Mouse (Mus musculus): ENCODE results near the gene Rhbdl2.

Rhbdl2 gene

GRCm38 (mm10) chr4:123814030-123814501 lies 26.4 kb downstream of the Rhbdl2 start:
- DNase-seq (ENCODE audit: low read depth), result no peak

DNA sequence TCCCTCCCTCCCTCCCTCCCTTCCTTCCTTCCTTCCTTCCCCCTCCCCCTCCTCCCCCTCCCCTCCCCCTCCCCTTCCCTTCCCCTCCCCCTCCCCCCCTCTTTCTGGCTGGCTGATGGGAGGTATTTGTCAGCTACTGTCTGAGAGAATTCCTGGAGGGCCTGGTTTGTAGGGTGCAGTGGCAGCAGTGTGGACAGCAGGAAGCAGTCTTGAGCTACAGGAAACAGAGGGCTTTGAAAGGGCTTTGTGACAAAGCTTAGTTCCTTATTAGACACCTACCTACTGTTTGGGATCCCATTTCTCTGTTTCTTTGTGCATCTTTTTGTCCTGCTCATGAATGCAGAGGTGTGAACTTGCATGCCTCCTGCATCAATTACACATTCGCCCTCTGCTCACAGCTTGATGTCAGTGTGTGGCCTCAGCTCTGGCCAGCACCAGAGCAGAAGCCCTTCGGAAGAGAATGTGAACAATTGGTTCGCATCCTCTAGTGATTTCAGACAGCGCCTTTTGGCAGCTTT lies 31.5 kb downstream of the Rhbdl2 start:
- DNase-seq (ENCODE audit: low read depth), result no peak

GRCm38 (mm10) chr4:123842126-123842525 lies 54.5 kb downstream of the Rhbdl2 start:
- no peak for DNase-seq (ENCODE audit: low read depth)

GRCm38 (mm10) chr4:123856888-123857287 lies 69.2 kb downstream of the Rhbdl2 start:
- no peak for DNase-seq (ENCODE audit: low read depth)

GRCm38 (mm10) chr4:123858090-123858489 lies 70.4 kb downstream of the Rhbdl2 start:
- DNase-seq (ENCODE audit: low read depth), result no peak

DNA sequence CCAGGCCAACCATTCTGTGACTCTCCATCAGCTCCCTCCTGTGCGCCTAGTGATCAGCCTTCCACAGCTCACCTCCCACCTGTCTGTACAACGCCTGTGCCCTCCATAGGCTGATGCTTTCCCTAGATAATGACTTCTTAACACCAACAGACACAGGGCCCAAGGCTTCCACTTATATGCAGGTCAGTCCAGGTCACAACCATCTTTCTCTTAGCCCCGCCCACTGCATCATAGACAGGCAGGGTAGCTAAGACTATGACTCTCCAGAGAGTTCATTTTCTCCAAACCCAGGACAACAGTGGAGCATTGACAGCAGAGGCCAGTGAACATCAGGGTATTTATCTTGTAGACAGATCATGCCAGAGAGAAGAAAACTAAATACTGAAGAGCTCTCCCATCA lies 71.7 kb downstream of the Rhbdl2 start, which contains the start of gene 4933427I04Rik:
4933427I04Rik (plus strand) TSS at position 301 of the 400 bp plus-strand sequence.
- no peak for DNase-seq (ENCODE audit: low read depth)

GRCm38 (mm10) chr4:123859803-123860202 lies 72.1 kb downstream of the Rhbdl2 start:
- no peak for DNase-seq (ENCODE audit: low read depth)

DNA sequence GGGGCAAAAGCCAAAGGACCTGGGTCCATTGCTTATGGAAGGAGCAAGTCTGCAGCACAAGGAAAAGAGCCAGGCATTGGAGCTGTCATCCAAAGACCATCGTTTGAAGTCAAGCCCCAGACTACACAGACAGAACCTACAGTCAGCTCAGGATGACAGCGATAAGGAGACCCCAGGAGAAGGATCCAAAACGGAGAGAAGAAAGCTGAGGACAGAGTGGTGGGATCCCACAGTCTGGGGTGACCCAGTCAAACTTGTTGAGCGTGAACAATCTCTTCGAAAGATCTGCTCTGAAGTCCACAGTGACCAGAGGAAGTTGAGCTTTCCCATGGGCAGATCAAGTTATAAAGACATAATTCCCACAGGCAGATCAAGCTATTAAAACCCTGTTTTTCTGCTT lies 72.9 kb downstream of the Rhbdl2 start:
- DNase-seq (ENCODE audit: low read depth), result no peak
